Mouse (Mus musculus) lung, embryonic 15.5 days (tissue): ENCODE data around the gene Hils1. TPM values are rescaled to one million over a fixed set of nuclear protein-coding genes. Genes with fewer than 3 reads are reported as not detected.
A peak's percentile ranks its signal among the peaks of the same experiment; 100 is the strongest.

Experiments
- ATAC-seq: fragments of 200-750 bp; cut with Nextera tagmentation; 2 replicates; pipeline ENCODE4 v1.8.0; 2017; ENCODE audit warnings: moderate number of reproducible peaks, borderline replicate concordance; ENCODE audit not compliant: low FRiP score, low TSS enrichment; ENCODE audit errors: extremely low read depth
- H3K27ac ChIP-seq: fragments of 300-500 bp; sonication (generic); 2 replicates; pipeline ENCODE4 v1.5.1; 2015; ENCODE audit warnings: moderate library complexity, mild to moderate bottlenecking, inconsistent platforms
- H3K27me3 ChIP-seq: fragments of 300-500 bp; sonication (generic); 2 replicates; pipeline ENCODE4 v1.6.1; 2015; ENCODE audit warnings: inconsistent platforms
- H3K36me3 ChIP-seq: fragments of 300-500 bp; sonication (generic); 2 replicates; pipeline ENCODE4 v1.6.1; 2015; ENCODE audit warnings: inconsistent platforms
- H3K4me1 ChIP-seq: fragments of 300-500 bp; sonication (generic); 2 replicates; pipeline ENCODE4 v1.6.1; 2015; ENCODE audit warnings: inconsistent platforms
- H3K4me2 ChIP-seq: fragments of 300-500 bp; sonication (generic); 2 replicates; pipeline ENCODE4 v1.6.1; 2015; ENCODE audit warnings: inconsistent platforms, mild to moderate bottlenecking, moderate library complexity
- H3K4me3 ChIP-seq: fragments of 300-500 bp; sonication (generic); 2 replicates; pipeline ENCODE4 v1.5.1; 2015; ENCODE audit warnings: mild to moderate bottlenecking, inconsistent platforms
- H3K9ac ChIP-seq: fragments of 300-500 bp; sonication (generic); 2 replicates; pipeline ENCODE4 v1.6.1; 2015; ENCODE audit warnings: inconsistent platforms
- H3K9me3 ChIP-seq: fragments of 300-500 bp; sonication (generic); 2 replicates; pipeline ENCODE4 v1.6.1; 2016; ENCODE audit warnings: inconsistent platforms
- WGBS: fragments of 180-500 bp; shearing (Covaris S2); methylation state at CpG from one replicate; pipeline ENCODE4 v1.1.7; 2015; 5-methylcytosine and 5-hydroxymethylcytosine counted together
- polyA plus RNA-seq: library from polyadenylated mRNA; unstranded; fragments of >200 nt; fragmentation: Nextera tagmentation; extraction: Ambion mirVana; gene quantifications from 2 replicates; pipeline ENCODE4 v1.2.1, GENCODE M21; 2015

Hils1 gene
- polyA plus RNA-seq = not detected in 2 replicates

DNA sequence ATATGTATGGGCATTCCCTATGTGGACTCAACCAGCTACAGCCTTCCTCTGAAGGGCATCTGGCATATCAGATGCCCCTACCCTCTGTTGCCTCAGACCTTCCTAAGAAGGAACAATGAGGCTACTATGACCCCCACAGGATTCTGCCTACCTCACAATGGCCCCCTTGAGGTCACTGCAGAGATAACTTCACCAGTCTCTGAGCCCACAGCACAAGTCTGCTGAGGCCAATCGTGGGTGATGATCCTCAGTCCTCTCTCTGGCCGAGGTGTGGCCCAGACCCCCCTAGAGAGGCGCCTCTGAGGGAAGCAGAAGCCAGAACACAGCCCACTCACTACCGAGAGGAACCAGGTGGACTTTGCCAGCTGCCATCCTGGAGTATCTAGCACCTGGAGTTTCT is at the start of gene Hils1:
Gene Hils1, plus strand, starts transcription at position 175 of the 400 bp plus-strand sequence.
- Histone ChIP-seq H3K27me3 (no peaks in the 10 kb centered on the region), H3K36me3 (no peaks in the 10 kb centered on the region), H3K4me1 (0 out of 2 replicates have a peak, but pooled peaks cover 7% of the 10 kb centered on the region), H3K4me2 (no peak within 1 kb of the TSS), H3K9ac (no peak within 1 kb of the TSS), H3K9me3 (no peaks in the 10 kb centered on the region), H3K27ac (no peak within 1 kb of the TSS), H3K4me3 (no peak within 1 kb of the TSS)
- 31% methylated on average over 4 of the region's 4 CpGs for WGBS
- no peak for ATAC-seq

DNA sequence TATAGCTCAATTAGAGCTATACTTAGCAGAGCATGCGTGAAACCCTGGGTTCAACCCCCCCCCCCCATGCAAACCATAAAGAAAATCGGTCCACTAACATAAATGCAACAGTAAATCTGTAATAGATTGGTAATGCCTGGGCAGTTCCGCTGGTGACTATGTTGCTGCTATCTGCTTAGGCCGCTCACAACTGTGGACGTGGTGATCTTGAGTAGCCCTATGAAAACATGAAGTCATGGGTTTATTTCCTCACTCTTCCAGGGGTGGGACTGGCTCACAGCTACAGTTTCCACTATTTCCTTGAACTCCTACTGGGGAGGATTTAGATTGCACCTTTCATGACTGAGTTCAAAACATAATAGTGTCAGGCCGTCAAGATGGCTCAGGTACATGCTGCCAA is 49.7 kb upstream of the Hils1 start:
- H3K9ac ChIP-seq = no peak overlapping the region
- no peak for ATAC-seq
- no peaks in the 10 kb centered on the region for H3K27me3 ChIP-seq
- H3K36me3 ChIP-seq = no peaks in the 10 kb centered on the region
- H3K27ac ChIP-seq = peak overlapping the region; percentile 87
- H3K4me2 ChIP-seq = no peak overlapping the region
- 60% methylated on average over 6 of the region's 6 CpGs for WGBS
- peaks cover 51% of the 10 kb centered on the region for H3K4me1 ChIP-seq
- H3K4me3 ChIP-seq = no peak overlapping the region
- H3K9me3 ChIP-seq = no peaks in the 10 kb centered on the region

DNA sequence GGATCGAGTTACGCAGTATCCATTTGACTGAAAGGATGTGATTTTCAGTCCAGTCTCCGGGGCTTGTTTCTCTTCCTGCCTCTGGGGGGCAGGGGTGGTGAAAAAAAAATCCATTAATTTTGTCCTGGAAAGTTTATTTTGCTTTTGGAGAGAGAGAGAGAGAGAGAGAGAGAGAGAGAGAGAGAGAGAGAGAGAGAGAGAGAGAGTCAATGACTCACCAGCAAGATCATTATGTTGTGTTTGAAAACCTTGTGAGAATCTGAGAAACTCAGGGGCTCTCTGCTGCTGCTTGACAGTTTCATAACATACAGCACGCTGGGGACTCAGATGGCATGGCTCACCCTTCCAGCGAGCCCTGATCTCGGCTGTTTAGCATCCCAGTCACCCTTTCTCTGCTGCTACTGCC is 46.4 kb upstream of the Hils1 start:
- 19% methylated on average over 6 of the region's 6 CpGs for WGBS
- H3K36me3 ChIP-seq = no peaks in the 10 kb centered on the region
- H3K4me1 ChIP-seq = peaks cover 27% of the 10 kb centered on the region
- peak overlapping the region; percentile 68 for H3K27ac ChIP-seq
- ATAC-seq = peak; percentile 9; the same call in 1 of the 2 replicates
- H3K9me3 ChIP-seq = no peaks in the 10 kb centered on the region
- H3K4me2 ChIP-seq = no peak overlapping the region
- H3K27me3 ChIP-seq = no peaks in the 10 kb centered on the region
- H3K9ac ChIP-seq = no peak overlapping the region
- no peak overlapping the region for H3K4me3 ChIP-seq

DNA sequence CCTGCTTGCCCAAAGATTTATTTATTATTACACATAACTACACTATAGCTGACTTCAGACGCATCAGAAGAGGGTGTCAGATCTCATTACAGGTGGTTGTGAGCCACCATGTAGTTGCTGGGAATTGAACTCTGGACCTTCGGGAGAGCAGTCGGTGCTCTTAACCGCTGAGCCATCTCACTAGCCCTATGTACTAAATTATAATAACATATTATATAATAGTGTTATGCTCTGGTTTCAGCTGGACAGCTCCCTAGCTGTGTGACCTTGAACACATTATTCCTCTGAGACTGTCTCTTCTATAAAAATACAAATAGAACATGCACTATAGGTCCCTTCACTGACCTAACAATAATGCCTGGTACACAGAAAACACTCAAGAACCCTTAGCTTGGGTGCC is 42.4 kb upstream of the Hils1 start:
- no peak overlapping the region for H3K27ac ChIP-seq
- H3K4me1 ChIP-seq = peaks cover 44% of the 10 kb centered on the region
- no peaks in the 10 kb centered on the region for H3K9me3 ChIP-seq
- H3K36me3 ChIP-seq = no peaks in the 10 kb centered on the region
- no peak overlapping the region for H3K9ac ChIP-seq
- H3K4me3 ChIP-seq = no peak overlapping the region
- ATAC-seq = no peak
- 86% methylated on average over 4 of the region's 4 CpGs for WGBS
- H3K27me3 ChIP-seq = no peaks in the 10 kb centered on the region
- no peak overlapping the region for H3K4me2 ChIP-seq

DNA sequence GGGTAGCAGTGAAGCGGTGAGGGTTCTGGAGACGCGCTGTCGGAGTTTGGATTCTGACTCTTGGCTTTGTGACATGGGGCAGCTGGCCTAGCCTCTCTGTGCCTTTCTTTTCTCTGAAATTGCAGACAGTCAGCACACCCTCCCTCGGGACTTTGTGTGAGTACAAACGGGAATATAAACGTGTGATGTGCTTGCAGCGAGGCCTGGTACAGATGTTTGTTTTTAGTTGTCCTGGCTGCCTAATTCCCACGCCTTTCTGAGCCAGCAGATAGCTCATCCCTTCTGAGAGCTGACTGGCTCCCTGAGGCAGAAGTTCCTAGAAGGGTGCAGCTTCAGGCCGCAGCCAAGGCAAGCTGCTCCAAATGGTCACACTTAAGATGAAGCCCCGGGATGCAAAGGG is 41.0 kb upstream of the Hils1 start:
- Histone ChIP-seq H3K4me3 (no peak overlapping the region), H3K4me1 (peaks cover 51% of the 10 kb centered on the region), H3K27me3 (no peaks in the 10 kb centered on the region), H3K4me2 (no peak overlapping the region), H3K36me3 (no peaks in the 10 kb centered on the region), H3K9me3 (no peaks in the 10 kb centered on the region), H3K27ac (0 out of 2 replicates have a peak overlapping the region, but pooled peaks have one; percentile 33), H3K9ac (no peak overlapping the region)
- 38% methylated on average over 11 of the region's 11 CpGs for WGBS
- no peak for ATAC-seq

DNA sequence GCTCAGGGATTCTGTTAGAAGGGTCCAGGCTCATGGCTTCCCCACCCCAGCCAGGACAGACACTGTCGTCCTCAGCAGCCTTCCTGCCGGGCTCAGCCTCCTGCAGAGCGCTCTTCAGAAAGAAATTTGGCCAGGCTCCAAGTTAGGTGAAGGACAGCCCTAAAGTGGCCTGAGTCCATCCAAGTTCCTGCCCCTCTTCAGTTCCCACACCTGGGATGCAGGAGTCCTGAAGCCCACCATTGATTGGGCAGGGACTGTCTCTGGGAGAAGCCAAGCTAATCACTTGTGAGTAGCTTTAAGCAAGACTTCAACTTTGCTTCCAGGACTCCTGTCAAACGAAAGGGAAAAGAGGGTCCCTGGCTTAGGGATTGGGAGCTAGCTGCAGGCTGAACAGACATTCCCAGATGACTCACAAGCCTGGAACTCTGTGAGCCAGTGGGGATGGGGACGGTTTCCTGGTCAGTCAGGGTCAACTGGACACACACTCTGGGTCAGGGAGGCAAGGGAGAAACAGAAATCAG is 39.6 kb upstream of the Hils1 start:
- Histone ChIP-seq H3K4me2 (no peak overlapping the region), H3K27me3 (no peaks in the 10 kb centered on the region), H3K27ac (peak overlapping the region; percentile 98), H3K9ac (no peak overlapping the region), H3K4me3 (no peak overlapping the region), H3K36me3 (no peaks in the 10 kb centered on the region), H3K4me1 (peaks cover 57% of the 10 kb centered on the region), H3K9me3 (no peaks in the 10 kb centered on the region)
- ATAC-seq = no peak
- WGBS = 7% methylated on average over 5 of the region's 5 CpGs

DNA sequence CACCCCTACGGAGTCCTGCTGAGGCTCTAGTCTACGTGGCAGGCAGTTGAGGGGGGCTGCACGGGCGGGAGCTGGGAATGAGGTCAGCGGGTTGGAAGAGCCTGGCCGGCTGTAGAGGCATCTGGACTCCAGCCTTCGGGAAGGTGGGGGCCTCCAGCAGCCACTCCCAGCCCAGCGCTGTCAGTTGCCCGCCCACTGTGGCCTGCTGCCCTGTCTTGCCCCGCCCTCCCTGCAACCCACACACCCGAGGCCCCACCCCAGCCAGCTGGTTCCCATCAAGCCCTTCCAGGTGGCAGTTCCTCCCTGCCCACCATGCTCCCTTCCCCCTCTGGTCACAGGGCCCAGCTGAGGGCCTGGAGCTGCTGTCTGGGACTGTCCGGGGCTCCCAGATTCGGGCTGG is 38.6 kb upstream of the Hils1 start:
- Histone ChIP-seq H3K4me1 (peaks cover 67% of the 10 kb centered on the region), H3K9ac (no peak overlapping the region), H3K27me3 (no peaks in the 10 kb centered on the region), H3K27ac (peak overlapping the region; percentile 98), H3K4me2 (peak overlapping the region; percentile 43), H3K36me3 (no peaks in the 10 kb centered on the region), H3K9me3 (no peaks in the 10 kb centered on the region), H3K4me3 (no peak overlapping the region)
- peak; percentile 92 for ATAC-seq
- 2% methylated on average over 13 of the region's 13 CpGs for WGBS

DNA sequence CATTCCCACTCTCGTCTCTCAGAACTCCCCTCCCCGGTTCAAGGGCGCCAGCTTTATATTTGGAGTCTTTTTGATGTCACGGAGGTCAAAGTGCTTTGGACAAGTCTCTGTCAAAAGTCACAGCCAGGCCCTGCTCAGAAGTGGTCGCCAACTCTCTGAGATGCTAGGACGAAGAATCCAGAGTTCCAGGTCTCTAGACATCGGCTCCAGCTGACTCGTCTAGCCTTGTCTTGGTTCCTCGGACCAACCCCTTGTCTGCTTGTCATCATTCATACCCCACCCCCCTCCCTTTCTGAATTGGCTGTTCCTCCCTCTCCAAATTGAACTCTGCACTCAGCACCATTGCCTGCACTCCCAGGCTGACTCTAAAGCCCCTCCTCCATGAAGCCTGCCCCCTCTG is 37.8 kb upstream of the Hils1 start:
- ATAC-seq = no peak
- H3K9ac ChIP-seq = no peak overlapping the region
- peak overlapping the region; percentile 98 for H3K27ac ChIP-seq
- no peaks in the 10 kb centered on the region for H3K36me3 ChIP-seq
- H3K9me3 ChIP-seq = no peaks in the 10 kb centered on the region
- 26% methylated on average over 9 of the region's 9 CpGs for WGBS
- no peak overlapping the region for H3K4me3 ChIP-seq
- peak overlapping the region; percentile 43; the same call in 1 of the 2 replicates for H3K4me2 ChIP-seq
- H3K4me1 ChIP-seq = peaks cover 74% of the 10 kb centered on the region
- no peaks in the 10 kb centered on the region; the same call in 1 of the 2 replicates for H3K27me3 ChIP-seq

DNA sequence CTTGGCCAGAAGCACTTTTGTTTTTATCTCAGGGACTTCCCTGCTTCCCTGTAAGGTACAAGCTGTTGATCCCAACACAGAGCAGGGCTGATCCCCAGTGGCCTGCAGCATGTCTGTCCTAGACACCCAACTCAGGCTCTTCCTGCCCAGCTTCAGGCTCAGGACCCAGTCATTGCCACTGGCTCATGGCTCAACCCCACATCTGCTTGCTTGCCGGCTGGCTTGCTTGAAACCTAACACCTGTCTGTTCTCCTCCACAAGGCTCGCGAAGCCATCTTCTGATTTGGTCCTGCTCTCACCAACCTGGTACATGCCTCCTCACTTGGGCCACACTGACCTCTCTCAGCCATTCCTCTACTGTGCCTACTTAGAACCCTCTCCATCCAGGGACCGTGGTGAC is 37.2 kb upstream of the Hils1 start:
- Histone ChIP-seq H3K36me3 (no peaks in the 10 kb centered on the region), H3K4me1 (peaks cover 80% of the 10 kb centered on the region), H3K4me2 (no peak overlapping the region), H3K27me3 (no peaks in the 10 kb centered on the region; the same call in 1 of the 2 replicates), H3K9ac (no peak overlapping the region), H3K4me3 (no peak overlapping the region), H3K27ac (peak overlapping the region; percentile 98), H3K9me3 (no peaks in the 10 kb centered on the region)
- ATAC-seq = no peak
- 35% methylated on average over 4 of the region's 4 CpGs for WGBS

DNA sequence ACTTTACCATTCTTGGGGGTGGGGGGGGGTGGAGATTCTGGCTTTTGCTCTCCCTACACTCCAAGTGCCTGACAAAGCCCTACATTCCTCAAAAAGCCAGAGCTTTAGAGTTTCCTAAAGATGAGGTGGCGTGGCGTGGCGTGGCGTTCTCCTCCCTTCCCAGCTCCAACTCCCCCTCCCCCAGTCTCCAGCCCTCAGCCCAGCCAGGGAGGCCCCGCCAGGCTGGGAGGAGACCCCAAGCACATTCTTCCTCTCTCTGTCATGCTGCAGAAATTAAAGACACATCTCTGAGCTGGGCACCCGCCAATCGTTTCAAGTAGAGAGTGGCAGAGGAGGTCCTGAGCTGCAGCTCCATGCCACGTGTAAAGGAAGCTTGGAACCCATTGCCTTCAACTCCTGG is 33.8 kb upstream of the Hils1 start:
- H3K27me3 ChIP-seq = peaks cover 8% of the 10 kb centered on the region; the same call in 1 of the 2 replicates
- no peaks in the 10 kb centered on the region for H3K9me3 ChIP-seq
- peak overlapping the region; percentile 18; the same call in 1 of the 2 replicates for H3K9ac ChIP-seq
- no peak overlapping the region for H3K4me3 ChIP-seq
- H3K27ac ChIP-seq = peak overlapping the region; percentile 94
- H3K36me3 ChIP-seq = no peaks in the 10 kb centered on the region
- peaks cover 74% of the 10 kb centered on the region for H3K4me1 ChIP-seq
- ATAC-seq = peak; percentile 3; the same call in 1 of the 2 replicates
- 4% methylated on average over 8 of the region's 8 CpGs for WGBS
- peak overlapping the region; percentile 71; the same call in 1 of the 2 replicates for H3K4me2 ChIP-seq

DNA sequence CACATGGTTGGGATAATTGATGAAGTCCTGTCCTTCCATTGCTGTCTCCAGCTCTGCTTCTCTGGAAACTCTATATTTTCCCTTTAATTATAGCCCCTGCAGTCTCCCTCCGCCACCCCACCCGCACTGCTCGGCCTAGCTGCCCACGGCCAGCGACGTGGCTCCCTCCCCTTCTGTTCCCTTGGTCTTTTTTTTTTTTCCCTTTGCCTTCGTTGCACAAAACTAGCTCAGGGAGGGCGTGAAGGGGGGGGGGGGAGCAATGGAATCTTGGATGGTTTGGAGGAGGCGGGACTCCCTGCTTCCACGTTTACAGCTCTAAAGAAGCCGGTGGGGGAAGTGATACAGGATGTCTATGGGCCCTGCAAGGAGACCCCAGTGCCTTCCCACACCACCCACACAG is 32.9 kb upstream of the Hils1 start:
- no peak overlapping the region for H3K9ac ChIP-seq
- H3K4me3 ChIP-seq = no peak overlapping the region
- H3K36me3 ChIP-seq = peaks cover 2% of the 10 kb centered on the region
- no peaks in the 10 kb centered on the region for H3K9me3 ChIP-seq
- H3K4me1 ChIP-seq = peaks cover 73% of the 10 kb centered on the region
- 23% methylated on average over 11 of the region's 11 CpGs for WGBS
- peaks cover 14% of the 10 kb centered on the region; the same call in 1 of the 2 replicates for H3K27me3 ChIP-seq
- H3K4me2 ChIP-seq = peak overlapping the region; percentile 71
- no peak for ATAC-seq
- peak overlapping the region; percentile 94 for H3K27ac ChIP-seq

DNA sequence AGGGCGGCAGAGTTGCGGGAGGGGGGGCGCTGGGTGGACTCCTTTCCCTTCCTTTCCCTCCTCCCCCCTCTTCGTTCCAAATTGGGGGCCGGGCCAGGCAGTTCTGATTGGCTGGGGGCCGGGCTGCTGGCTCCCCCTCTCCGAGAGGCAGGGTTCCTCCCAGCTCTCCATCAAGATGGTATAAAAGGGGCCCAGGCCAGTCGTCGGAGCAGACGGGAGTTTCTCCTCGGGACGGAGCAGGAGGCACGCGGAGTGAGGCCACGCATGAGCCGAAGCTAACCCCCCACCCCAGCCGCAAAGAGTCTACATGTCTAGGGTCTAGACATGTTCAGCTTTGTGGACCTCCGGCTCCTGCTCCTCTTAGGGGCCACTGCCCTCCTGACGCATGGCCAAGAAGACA is 31.3 kb upstream of the Hils1 start, which contains the start of gene Col1a1:
Gene Col1a1, plus strand, starts transcription at position 180 of the 400 bp plus-strand sequence.
- peaks cover 18% of the 10 kb centered on the region for H3K36me3 ChIP-seq
- peak; percentile 60 for ATAC-seq
- H3K9ac ChIP-seq = peak within 1 kb of the TSS; percentile 59
- H3K27ac ChIP-seq = peak within 1 kb of the TSS; percentile 94
- peaks cover 60% of the 10 kb centered on the region for H3K4me1 ChIP-seq
- H3K4me3 ChIP-seq = peak within 1 kb of the TSS; percentile 58
- WGBS = 9% methylated on average over 19 of the region's 19 CpGs
- H3K9me3 ChIP-seq = no peaks in the 10 kb centered on the region
- H3K27me3 ChIP-seq = peaks cover 14% of the 10 kb centered on the region; the same call in 1 of the 2 replicates
- H3K4me2 ChIP-seq = peak within 1 kb of the TSS; percentile 71
